Mouse (Mus musculus): ENCODE results near the gene Plau. TPM values are rescaled to one million over a fixed set of nuclear protein-coding genes. Genes with fewer than 3 reads are reported as not detected.

Plau gene
- polyA plus RNA-seq, 1 experiment from 2014 or later: 4.2 TPM

GRCm38 (mm10) chr14:20866365-20866764, 29.9 kb downstream of the Plau start:
- Histone ChIP-seq H3K9me3 (ENCODE audit: control insufficient read depth, low read length) (no peaks in the 10 kb centered on the region), H3K27me3 (ENCODE audit: control insufficient read depth, insufficient read depth, low read length) (no peaks in the 10 kb centered on the region), H3K27ac (ENCODE audit: low read depth, low read length) (no peak overlapping the region), H3K4me1 (ENCODE audit: control insufficient read depth, insufficient read depth, low read length) (no peaks in the 10 kb centered on the region), H3K9ac (ENCODE audit: low read depth, low read length) (no peak overlapping the region), H3K4me3 (ENCODE audit: low read length) (no peak overlapping the region), H3K36me3 (ENCODE audit: control insufficient read depth, insufficient read depth, low read length) (no peaks in the 10 kb centered on the region), H3K4me2 (replicated peaks; ENCODE audit: low read depth, low read length) (no peak overlapping the region)
- ATAC-seq (ENCODE audit: low FRiP score, low TSS enrichment): no peak
- 82% methylated on average over 7 of the region's 7 CpGs for WGBS

DNA sequence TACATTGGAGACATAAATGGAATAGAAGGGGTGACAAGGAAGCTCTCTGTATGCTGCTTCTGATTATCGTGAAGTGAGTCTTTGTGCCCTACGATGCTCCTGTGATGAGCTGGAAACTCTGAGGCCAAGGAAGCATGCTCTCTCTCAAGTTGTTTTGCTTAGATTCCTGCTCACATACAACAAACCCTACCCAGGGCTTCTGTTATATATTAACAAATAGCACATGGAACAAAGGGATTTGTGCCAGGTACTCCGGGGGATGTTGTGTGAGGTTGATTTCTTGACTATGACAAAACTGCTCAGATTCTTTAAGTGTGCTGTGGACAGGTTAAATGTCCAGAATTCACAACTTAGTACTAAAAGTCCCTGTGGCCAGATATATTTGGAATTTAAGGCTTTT, 33.6 kb downstream of the Plau start:
- Histone ChIP-seq H3K36me3 (ENCODE audit: control insufficient read depth, insufficient read depth, low read length) (no peaks in the 10 kb centered on the region), H3K27me3 (ENCODE audit: control insufficient read depth, insufficient read depth, low read length) (no peaks in the 10 kb centered on the region), H3K27ac (ENCODE audit: low read depth, low read length) (no peak overlapping the region), H3K4me3 (ENCODE audit: low read length) (no peak overlapping the region), H3K9me3 (ENCODE audit: control insufficient read depth, low read length) (no peaks in the 10 kb centered on the region), H3K4me2 (replicated peaks; ENCODE audit: low read depth, low read length) (no peak overlapping the region), H3K9ac (ENCODE audit: low read depth, low read length) (no peak overlapping the region), H3K4me1 (ENCODE audit: control insufficient read depth, insufficient read depth, low read length) (no peaks in the 10 kb centered on the region)
- 81% methylated on average over 3 of the region's 3 CpGs for WGBS
- no peak for ATAC-seq (ENCODE audit: low FRiP score, low TSS enrichment)

DNA sequence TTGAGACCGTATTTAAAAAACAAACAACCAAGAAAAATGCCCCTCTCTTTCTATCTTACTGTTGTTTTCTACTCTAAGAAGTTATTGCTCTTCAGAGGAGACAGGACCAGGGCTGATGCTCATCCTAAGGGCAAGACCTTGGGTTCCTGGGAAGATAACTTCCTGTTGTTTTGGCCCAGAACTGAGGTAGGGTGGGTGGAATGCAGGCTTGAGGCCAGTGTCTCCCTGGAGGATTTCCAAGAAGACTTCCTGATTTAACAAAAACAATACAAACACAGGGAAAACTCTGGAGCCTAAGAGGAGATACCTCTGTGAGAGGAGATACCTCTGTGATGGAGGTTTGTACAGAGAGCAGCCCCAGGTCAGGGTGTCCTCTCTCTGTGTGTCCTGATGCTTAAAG, 35.0 kb downstream of the Plau start:
- Histone ChIP-seq H3K4me1 (ENCODE audit: control insufficient read depth, insufficient read depth, low read length) (no peaks in the 10 kb centered on the region), H3K9ac (ENCODE audit: low read depth, low read length) (no peak overlapping the region), H3K4me2 (replicated peaks; ENCODE audit: low read depth, low read length) (no peak overlapping the region), H3K27ac (ENCODE audit: low read depth, low read length) (no peak overlapping the region), H3K36me3 (ENCODE audit: control insufficient read depth, insufficient read depth, low read length) (no peaks in the 10 kb centered on the region), H3K27me3 (ENCODE audit: control insufficient read depth, insufficient read depth, low read length) (no peaks in the 10 kb centered on the region), H3K4me3 (ENCODE audit: low read length) (no peak overlapping the region), H3K9me3 (ENCODE audit: control insufficient read depth, low read length) (no peaks in the 10 kb centered on the region)
- 68% methylated on average over 1 of the region's 1 CpGs for WGBS
- ATAC-seq (ENCODE audit: low FRiP score, low TSS enrichment): no peak

DNA sequence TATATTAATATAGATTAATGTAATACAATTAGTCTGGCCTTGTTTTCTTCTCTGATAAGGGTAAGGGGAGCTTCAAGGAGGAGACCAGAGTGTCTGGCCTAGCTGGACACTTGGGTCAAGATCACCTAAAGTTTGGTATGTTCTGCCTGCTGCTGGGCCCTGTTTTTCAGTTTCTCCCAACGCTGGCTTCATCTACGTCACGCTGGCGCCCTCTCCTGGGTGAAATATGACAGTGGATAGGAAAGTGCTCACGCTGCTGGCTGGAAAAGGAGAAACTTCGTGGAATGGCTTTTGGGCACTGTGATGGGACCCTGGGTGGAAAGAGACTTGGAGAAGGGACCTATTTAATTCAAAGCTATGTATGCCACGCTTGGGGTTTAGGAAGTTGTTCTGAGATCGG, 36.8 kb downstream of the Plau start:
- Histone ChIP-seq H3K4me1 (ENCODE audit: control insufficient read depth, insufficient read depth, low read length) (no peaks in the 10 kb centered on the region), H3K27me3 (ENCODE audit: control insufficient read depth, insufficient read depth, low read length) (no peaks in the 10 kb centered on the region), H3K4me2 (replicated peaks; ENCODE audit: low read depth, low read length) (no peak overlapping the region), H3K36me3 (ENCODE audit: control insufficient read depth, insufficient read depth, low read length) (no peaks in the 10 kb centered on the region), H3K9me3 (ENCODE audit: control insufficient read depth, low read length) (no peaks in the 10 kb centered on the region), H3K9ac (ENCODE audit: low read depth, low read length) (no peak overlapping the region), H3K4me3 (ENCODE audit: low read length) (no peak overlapping the region), H3K27ac (ENCODE audit: low read depth, low read length) (no peak overlapping the region)
- WGBS: 1% methylated on average over 8 of the region's 8 CpGs
- ATAC-seq (ENCODE audit: low FRiP score, low TSS enrichment): no peak

DNA sequence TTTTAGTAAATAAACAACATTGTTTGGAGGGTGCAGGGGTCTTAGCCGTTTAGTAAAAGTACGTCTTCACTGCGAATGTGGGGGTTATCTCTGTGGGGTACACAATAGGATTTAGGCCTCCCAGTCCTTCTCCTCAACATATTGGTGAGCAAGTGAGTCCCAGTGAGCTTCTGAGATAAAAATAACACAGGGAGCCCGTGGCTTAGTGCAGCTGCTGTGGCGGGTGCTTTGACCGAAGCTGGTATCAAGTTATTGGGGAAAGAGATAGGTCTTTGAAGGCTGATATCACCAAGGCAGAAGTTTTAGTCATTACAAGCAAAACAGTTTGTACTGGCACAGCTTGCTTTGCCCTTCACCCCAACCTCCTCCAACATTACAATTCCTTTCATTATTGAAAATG, 37.5 kb downstream of the Plau start:
- H3K9me3 ChIP-seq (ENCODE audit: control insufficient read depth, low read length): no peaks in the 10 kb centered on the region
- H3K36me3 ChIP-seq (ENCODE audit: control insufficient read depth, insufficient read depth, low read length): no peaks in the 10 kb centered on the region
- ATAC-seq (ENCODE audit: low FRiP score, low TSS enrichment): no peak
- no peaks in the 10 kb centered on the region for H3K4me1 ChIP-seq (ENCODE audit: control insufficient read depth, insufficient read depth, low read length)
- peak overlapping the region; percentile 40 for H3K9ac ChIP-seq (ENCODE audit: low read depth, low read length)
- H3K4me2 ChIP-seq (replicated peaks; ENCODE audit: low read depth, low read length): no peak overlapping the region
- WGBS: 46% methylated on average over 6 of the region's 6 CpGs
- H3K27me3 ChIP-seq (ENCODE audit: control insufficient read depth, insufficient read depth, low read length): no peaks in the 10 kb centered on the region
- no peak overlapping the region for H3K4me3 ChIP-seq (ENCODE audit: low read length)
- H3K27ac ChIP-seq (ENCODE audit: low read depth, low read length): no peak overlapping the region

- H3K27me3 ChIP-seq (ENCODE audit: control insufficient read depth, insufficient read depth, low read length): no peaks in the 10 kb centered on the region
- WGBS: 75% methylated on average over 5 of the region's 5 CpGs
- ATAC-seq (ENCODE audit: low FRiP score, low TSS enrichment): no peak
- no peaks in the 10 kb centered on the region for H3K9me3 ChIP-seq (ENCODE audit: control insufficient read depth, low read length)
- H3K4me1 ChIP-seq (ENCODE audit: control insufficient read depth, insufficient read depth, low read length): peaks cover 16% of the 10 kb centered on the region
- H3K27ac ChIP-seq (ENCODE audit: low read depth, low read length): peak overlapping the region; percentile 71; the same call in 1 of the 2 replicates
- H3K36me3 ChIP-seq (ENCODE audit: control insufficient read depth, insufficient read depth, low read length): no peaks in the 10 kb centered on the region
- H3K4me2 ChIP-seq (replicated peaks; ENCODE audit: low read depth, low read length): no peak overlapping the region
- H3K9ac ChIP-seq (ENCODE audit: low read depth, low read length): no peak overlapping the region
- no peak overlapping the region for H3K4me3 ChIP-seq (ENCODE audit: low read length)
These were observed 48.2 kb downstream of the Plau start for GRCm38 (mm10) chr14:20884691-20885090.

GRCm38 (mm10) chr14:20885091-20885888, 48.8 kb downstream of the Plau start:
- peak; percentile 74; the same call in 1 of the 2 replicates for ATAC-seq (ENCODE audit: low FRiP score, low TSS enrichment)
- Histone ChIP-seq H3K4me2 (replicated peaks; ENCODE audit: low read depth, low read length) (peak overlapping the region; percentile 25), H3K27ac (ENCODE audit: low read depth, low read length) (peak overlapping the region; percentile 71; the same call in 1 of the 2 replicates), H3K27me3 (ENCODE audit: control insufficient read depth, insufficient read depth, low read length) (no peaks in the 10 kb centered on the region), H3K9me3 (ENCODE audit: control insufficient read depth, low read length) (no peaks in the 10 kb centered on the region), H3K4me1 (ENCODE audit: control insufficient read depth, insufficient read depth, low read length) (peaks cover 16% of the 10 kb centered on the region), H3K4me3 (ENCODE audit: low read length) (no peak overlapping the region), H3K36me3 (ENCODE audit: control insufficient read depth, insufficient read depth, low read length) (no peaks in the 10 kb centered on the region), H3K9ac (ENCODE audit: low read depth, low read length) (no peak overlapping the region)
- 23% methylated on average over 10 of the region's 10 CpGs for WGBS

DNA sequence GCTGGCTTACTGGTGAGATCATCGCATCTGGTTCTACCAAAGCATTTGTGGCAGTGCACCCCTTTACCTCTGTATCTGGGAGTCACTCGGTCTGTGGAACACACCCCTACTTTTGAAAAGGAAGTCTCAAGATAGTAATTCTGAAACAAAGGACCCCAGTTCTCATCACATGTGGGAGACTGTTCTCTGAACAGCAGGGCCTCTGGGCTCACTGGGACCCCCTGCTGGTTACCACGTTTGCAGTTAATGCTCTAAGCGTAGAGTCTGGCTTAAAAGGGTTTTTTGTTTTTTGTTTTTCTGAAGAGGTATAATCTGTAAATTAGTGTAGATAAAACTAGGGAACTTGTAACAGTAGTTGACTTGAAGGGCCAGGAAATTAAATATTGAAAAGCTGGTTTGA, 49.8 kb downstream of the Plau start:
- H3K9ac ChIP-seq (ENCODE audit: low read depth, low read length): no peak overlapping the region
- H3K4me1 ChIP-seq (ENCODE audit: control insufficient read depth, insufficient read depth, low read length): peaks cover 11% of the 10 kb centered on the region
- no peak overlapping the region for H3K4me2 ChIP-seq (replicated peaks; ENCODE audit: low read depth, low read length)
- H3K27me3 ChIP-seq (ENCODE audit: control insufficient read depth, insufficient read depth, low read length): no peaks in the 10 kb centered on the region
- H3K36me3 ChIP-seq (ENCODE audit: control insufficient read depth, insufficient read depth, low read length): no peaks in the 10 kb centered on the region
- H3K27ac ChIP-seq (ENCODE audit: low read depth, low read length): no peak overlapping the region
- WGBS: 53% methylated on average over 4 of the region's 4 CpGs
- ATAC-seq (ENCODE audit: low FRiP score, low TSS enrichment): no peak
- no peak overlapping the region for H3K4me3 ChIP-seq (ENCODE audit: low read length)
- no peaks in the 10 kb centered on the region for H3K9me3 ChIP-seq (ENCODE audit: control insufficient read depth, low read length)

GRCm38 (mm10) chr14:20887541-20888085, 51.2 kb downstream of the Plau start:
- Histone ChIP-seq H3K4me2 (replicated peaks; ENCODE audit: low read depth, low read length) (no peak overlapping the region), H3K27me3 (ENCODE audit: control insufficient read depth, insufficient read depth, low read length) (no peaks in the 10 kb centered on the region), H3K9me3 (ENCODE audit: control insufficient read depth, low read length) (no peaks in the 10 kb centered on the region), H3K27ac (ENCODE audit: low read depth, low read length) (no peak overlapping the region), H3K36me3 (ENCODE audit: control insufficient read depth, insufficient read depth, low read length) (no peaks in the 10 kb centered on the region), H3K9ac (ENCODE audit: low read depth, low read length) (no peak overlapping the region), H3K4me1 (ENCODE audit: control insufficient read depth, insufficient read depth, low read length) (peaks cover 11% of the 10 kb centered on the region), H3K4me3 (ENCODE audit: low read length) (no peak overlapping the region)
- 72% methylated on average over 7 of the region's 7 CpGs for WGBS
- ATAC-seq (ENCODE audit: low FRiP score, low TSS enrichment): no peak

Measured in kidney, embryonic 14.5 days (tissue).